Mouse (Mus musculus): ENCODE data around the gene Nxn. TPM values are rescaled to one million over a fixed set of nuclear protein-coding genes. Genes with fewer than 3 reads are reported as not detected.

Nxn gene
- polyA plus RNA-seq, 1 experiment from 2014 or later: 11.9 TPM

DNA sequence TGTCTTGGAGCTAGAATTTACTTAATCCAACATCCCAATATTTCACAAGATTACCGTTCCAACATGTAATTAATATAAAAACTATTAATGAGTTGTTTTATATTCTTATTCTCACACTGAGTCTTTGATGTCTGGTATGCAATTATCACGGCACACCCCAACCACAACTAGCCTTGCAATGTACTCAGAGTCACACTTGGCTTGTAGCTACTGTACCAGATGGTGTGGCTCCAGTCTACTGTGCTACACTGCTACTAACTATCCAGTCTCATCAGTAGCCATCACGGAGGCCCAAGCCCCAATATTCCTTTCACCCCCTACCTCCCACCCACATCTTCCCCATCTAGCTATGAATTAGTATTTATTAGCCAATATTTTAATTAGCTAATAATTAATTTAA lies 22.5 kb downstream of the Nxn start:
- TF ChIP-seq CTCF (IDR thresholded peaks at IDR 0.05) (no peak), EP300 (IDR thresholded peaks at IDR 0.05) (no peak)
- Histone ChIP-seq H3K9ac (replicated peaks; ENCODE audit: low read depth) (no peak overlapping the region), H3K27me3 (replicated peaks; ENCODE audit: insufficient read depth, low read length) (no peaks in the 10 kb centered on the region), H3K27ac (ENCODE audit: low read length) (no peak overlapping the region), H3K9me3 (ENCODE audit: low read length) (no peaks in the 10 kb centered on the region), H3K4me3 (ENCODE audit: low read depth, low read length) (no peak overlapping the region), H3K4me1 (ENCODE audit: insufficient read depth, low read depth, low read length) (peaks cover 6% of the 10 kb centered on the region; the same call in 1 of the 2 replicates), H3K4me2 (replicated peaks; ENCODE audit: low read depth, low read length) (no peak overlapping the region), H3K36me3 (ENCODE audit: insufficient read depth, low read length) (no peaks in the 10 kb centered on the region)
- 86% methylated on average over 3 of the region's 3 CpGs for WGBS
- ATAC-seq: no peak
- no peak for DNase-seq (ENCODE audit: low spot score)

DNA sequence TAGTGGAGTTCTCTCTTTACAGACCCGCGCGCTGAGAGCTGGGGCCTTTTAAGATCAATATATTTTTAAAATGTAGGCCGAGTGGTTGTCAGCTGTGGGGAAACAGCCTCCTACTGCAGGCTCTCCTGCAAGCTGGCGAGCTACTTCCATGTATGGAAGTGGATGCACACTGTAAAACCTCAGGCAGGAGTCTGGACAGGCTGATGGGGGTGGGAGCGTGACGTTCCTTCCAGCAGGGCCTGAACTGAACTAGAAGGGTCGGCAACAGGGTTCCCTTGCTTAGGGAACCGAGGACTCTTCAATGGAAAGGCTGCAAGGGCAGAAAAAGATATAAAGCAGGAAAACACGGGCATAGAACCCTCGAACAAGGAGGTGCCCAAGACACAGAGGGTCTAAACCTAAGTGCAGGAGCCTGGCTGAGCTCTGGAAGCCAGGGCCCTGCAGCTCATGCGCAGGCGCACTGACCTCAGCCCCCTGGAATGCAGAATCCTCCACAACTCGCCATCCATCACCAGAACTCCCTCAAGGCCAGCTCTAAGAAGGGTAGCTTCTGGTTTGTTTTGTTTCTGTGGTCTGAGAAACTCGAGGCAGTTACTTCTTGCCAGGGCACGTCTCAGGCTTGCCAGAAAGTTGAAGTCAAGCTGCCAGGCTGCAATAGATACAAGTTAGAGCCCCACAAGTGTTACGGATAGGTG lies 24.3 kb downstream of the Nxn start:
- no peak overlapping the region; the same call in 1 of the 2 replicates for H3K4me2 ChIP-seq (replicated peaks; ENCODE audit: low read depth, low read length)
- WGBS: 33% methylated on average over 17 of the region's 17 CpGs
- H3K36me3 ChIP-seq (ENCODE audit: insufficient read depth, low read length): no peaks in the 10 kb centered on the region
- H3K27ac ChIP-seq (ENCODE audit: low read length): peak overlapping the region; percentile 51
- no peaks in the 10 kb centered on the region for H3K9me3 ChIP-seq (ENCODE audit: low read length)
- ATAC-seq (peak; percentile 91), DNase-seq (ENCODE audit: low spot score) (peak; percentile 85)
- no peak overlapping the region for H3K4me3 ChIP-seq (ENCODE audit: low read depth, low read length)
- H3K4me1 ChIP-seq (ENCODE audit: insufficient read depth, low read depth, low read length): peaks cover 6% of the 10 kb centered on the region; the same call in 1 of the 2 replicates
- no peak overlapping the region for H3K9ac ChIP-seq (replicated peaks; ENCODE audit: low read depth)
- no peaks in the 10 kb centered on the region for H3K27me3 ChIP-seq (replicated peaks; ENCODE audit: insufficient read depth, low read length)
- TF ChIP-seq EP300 (IDR thresholded peaks at IDR 0.05) (no peak), CTCF (IDR thresholded peaks at IDR 0.05) (no peak)

DNA sequence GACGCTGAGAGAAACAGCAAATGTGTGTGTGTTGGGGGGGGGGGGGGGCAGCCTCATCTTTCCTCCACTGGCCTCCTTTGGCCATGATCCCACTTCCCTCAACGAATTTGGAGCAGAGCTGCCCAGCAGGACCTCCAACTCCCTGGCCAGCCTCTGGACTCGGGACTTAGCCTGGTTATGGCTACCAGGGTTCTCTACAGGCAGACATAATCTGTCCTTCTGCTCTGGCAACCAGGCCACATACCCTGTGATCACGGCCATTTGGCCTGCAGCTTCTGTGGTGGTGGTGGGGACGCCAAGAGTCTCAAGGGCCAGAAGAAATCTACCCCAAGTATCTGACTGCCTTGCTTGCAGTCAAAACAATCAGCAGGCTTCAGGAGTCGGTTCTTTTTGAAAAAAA lies 26.4 kb downstream of the Nxn start:
- Histone ChIP-seq H3K9ac (replicated peaks; ENCODE audit: low read depth) (no peak overlapping the region), H3K9me3 (ENCODE audit: low read length) (no peaks in the 10 kb centered on the region), H3K4me3 (ENCODE audit: low read depth, low read length) (no peak overlapping the region), H3K4me2 (replicated peaks; ENCODE audit: low read depth, low read length) (no peak overlapping the region), H3K27ac (ENCODE audit: low read length) (no peak overlapping the region), H3K36me3 (ENCODE audit: insufficient read depth, low read length) (no peaks in the 10 kb centered on the region), H3K27me3 (replicated peaks; ENCODE audit: insufficient read depth, low read length) (no peaks in the 10 kb centered on the region), H3K4me1 (ENCODE audit: insufficient read depth, low read depth, low read length) (peaks cover 6% of the 10 kb centered on the region; the same call in 1 of the 2 replicates)
- no peak for TF ChIP-seq CTCF (IDR thresholded peaks at IDR 0.05)
- no peak for TF ChIP-seq EP300 (IDR thresholded peaks at IDR 0.05)
- WGBS: 36% methylated on average over 6 of the region's 6 CpGs
- ATAC-seq (no peak), DNase-seq (ENCODE audit: low spot score) (no peak)

DNA sequence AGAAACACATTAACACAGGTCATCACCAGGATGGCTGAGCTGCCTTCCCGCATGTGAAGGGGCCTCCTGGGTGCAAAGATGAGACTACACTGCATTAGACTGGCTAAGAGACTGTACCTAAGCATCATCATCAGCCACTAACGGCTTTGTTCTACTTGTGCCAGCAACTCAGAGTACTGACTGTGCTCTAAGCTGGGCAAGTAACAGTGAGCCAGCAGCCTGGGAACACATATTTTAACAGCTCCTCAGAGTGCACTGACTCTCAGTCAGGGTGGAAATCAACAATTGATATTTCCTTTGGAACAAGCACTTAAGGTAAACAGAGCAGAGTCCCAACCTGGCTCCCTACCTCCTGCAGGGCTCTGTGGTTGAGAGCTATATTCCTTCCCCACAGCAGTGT lies 26.8 kb downstream of the Nxn start:
- H3K9me3 ChIP-seq (ENCODE audit: low read length): no peaks in the 10 kb centered on the region
- H3K36me3 ChIP-seq (ENCODE audit: insufficient read depth, low read length): no peaks in the 10 kb centered on the region
- H3K27ac ChIP-seq (ENCODE audit: low read length): no peak overlapping the region
- TF ChIP-seq CTCF (IDR thresholded peaks at IDR 0.05) (no peak), EP300 (IDR thresholded peaks at IDR 0.05) (no peak)
- no peak overlapping the region for H3K9ac ChIP-seq (replicated peaks; ENCODE audit: low read depth)
- peaks cover 6% of the 10 kb centered on the region; the same call in 1 of the 2 replicates for H3K4me1 ChIP-seq (ENCODE audit: insufficient read depth, low read depth, low read length)
- 39% methylated on average over 2 of the region's 2 CpGs for WGBS
- no peak for DNase-seq (ENCODE audit: low spot score)
- H3K4me3 ChIP-seq (ENCODE audit: low read depth, low read length): no peak overlapping the region
- no peaks in the 10 kb centered on the region for H3K27me3 ChIP-seq (replicated peaks; ENCODE audit: insufficient read depth, low read length)
- no peak for ATAC-seq
- no peak overlapping the region for H3K4me2 ChIP-seq (replicated peaks; ENCODE audit: low read depth, low read length)

DNA sequence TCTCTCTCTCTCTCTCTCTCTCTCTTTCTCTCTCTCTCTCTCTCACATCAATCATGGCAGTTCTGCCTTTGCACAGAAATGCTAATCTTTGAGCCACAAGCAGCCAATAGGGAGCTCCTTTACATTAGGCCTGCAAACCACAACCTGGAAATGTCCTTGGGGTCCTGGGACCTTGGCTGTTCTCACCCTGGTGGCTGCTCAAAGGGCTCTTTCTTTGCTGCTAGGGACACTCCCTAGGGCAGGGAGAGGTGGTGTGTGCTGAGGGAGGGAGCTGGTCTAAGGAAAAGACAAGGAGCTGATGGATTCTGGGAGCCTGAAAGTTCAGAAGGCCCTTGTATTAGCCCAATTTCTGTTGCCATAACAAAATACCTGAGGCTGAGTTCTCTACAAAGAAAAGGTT lies 28.4 kb downstream of the Nxn start:
- no peak for TF ChIP-seq CTCF (IDR thresholded peaks at IDR 0.05)
- TF ChIP-seq EP300 (IDR thresholded peaks at IDR 0.05): no peak
- no peaks in the 10 kb centered on the region for H3K36me3 ChIP-seq (ENCODE audit: insufficient read depth, low read length)
- H3K9me3 ChIP-seq (ENCODE audit: low read length): no peaks in the 10 kb centered on the region
- no peak overlapping the region for H3K4me3 ChIP-seq (ENCODE audit: low read depth, low read length)
- H3K27me3 ChIP-seq (replicated peaks; ENCODE audit: insufficient read depth, low read length): no peaks in the 10 kb centered on the region
- H3K9ac ChIP-seq (replicated peaks; ENCODE audit: low read depth): no peak overlapping the region
- ATAC-seq (no peak), DNase-seq (ENCODE audit: low spot score) (no peak)
- H3K27ac ChIP-seq (ENCODE audit: low read length): no peak overlapping the region
- H3K4me2 ChIP-seq (replicated peaks; ENCODE audit: low read depth, low read length): no peak overlapping the region
- H3K4me1 ChIP-seq (ENCODE audit: insufficient read depth, low read depth, low read length): peaks cover 6% of the 10 kb centered on the region; the same call in 1 of the 2 replicates

DNA sequence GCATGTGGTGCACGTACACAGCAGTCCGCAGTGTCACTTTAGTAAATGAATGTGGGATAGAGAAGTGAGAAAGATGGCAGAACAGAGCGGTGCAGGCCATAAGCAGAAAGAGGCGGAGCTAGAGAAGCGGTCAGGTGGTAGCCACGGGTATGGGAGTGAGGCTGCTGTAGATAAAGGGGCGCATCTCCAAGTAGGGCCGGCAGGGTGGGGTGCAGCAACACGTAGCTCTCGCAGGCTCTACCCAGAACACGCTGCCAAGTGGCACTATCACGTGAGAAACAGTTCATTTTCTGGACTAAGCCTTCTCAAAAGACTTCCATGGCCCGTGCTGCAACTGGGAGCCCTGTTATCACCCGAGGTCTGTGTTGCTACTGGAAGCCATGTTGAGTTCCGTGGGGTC lies 32.2 kb downstream of the Nxn start:
- H3K27ac ChIP-seq (ENCODE audit: low read length): no peak overlapping the region
- no peak overlapping the region for H3K4me2 ChIP-seq (replicated peaks; ENCODE audit: low read depth, low read length)
- ATAC-seq (no peak), DNase-seq (ENCODE audit: low spot score) (no peak)
- WGBS: 85% methylated on average over 15 of the region's 15 CpGs
- no peaks in the 10 kb centered on the region for H3K4me1 ChIP-seq (ENCODE audit: insufficient read depth, low read depth, low read length)
- TF ChIP-seq CTCF (IDR thresholded peaks at IDR 0.05): no peak
- TF ChIP-seq EP300 (IDR thresholded peaks at IDR 0.05): no peak
- no peaks in the 10 kb centered on the region for H3K36me3 ChIP-seq (ENCODE audit: insufficient read depth, low read length)
- no peaks in the 10 kb centered on the region for H3K9me3 ChIP-seq (ENCODE audit: low read length)
- H3K9ac ChIP-seq (replicated peaks; ENCODE audit: low read depth): no peak overlapping the region
- no peaks in the 10 kb centered on the region for H3K27me3 ChIP-seq (replicated peaks; ENCODE audit: insufficient read depth, low read length)
- no peak overlapping the region for H3K4me3 ChIP-seq (ENCODE audit: low read depth, low read length)

Measured in lung, postnatal 0 days (tissue).